Mouse (Mus musculus): ENCODE measurements around the gene Sult6b2. TPM values are rescaled to one million over a fixed set of nuclear protein-coding genes. Genes with fewer than 3 reads are reported as not detected.
A peak's percentile ranks its signal among the peaks of the same experiment; 100 is the strongest.

Gene Sult6b2
- polyA plus RNA-seq, 1 experiment, result 0.09 TPM

DNA sequence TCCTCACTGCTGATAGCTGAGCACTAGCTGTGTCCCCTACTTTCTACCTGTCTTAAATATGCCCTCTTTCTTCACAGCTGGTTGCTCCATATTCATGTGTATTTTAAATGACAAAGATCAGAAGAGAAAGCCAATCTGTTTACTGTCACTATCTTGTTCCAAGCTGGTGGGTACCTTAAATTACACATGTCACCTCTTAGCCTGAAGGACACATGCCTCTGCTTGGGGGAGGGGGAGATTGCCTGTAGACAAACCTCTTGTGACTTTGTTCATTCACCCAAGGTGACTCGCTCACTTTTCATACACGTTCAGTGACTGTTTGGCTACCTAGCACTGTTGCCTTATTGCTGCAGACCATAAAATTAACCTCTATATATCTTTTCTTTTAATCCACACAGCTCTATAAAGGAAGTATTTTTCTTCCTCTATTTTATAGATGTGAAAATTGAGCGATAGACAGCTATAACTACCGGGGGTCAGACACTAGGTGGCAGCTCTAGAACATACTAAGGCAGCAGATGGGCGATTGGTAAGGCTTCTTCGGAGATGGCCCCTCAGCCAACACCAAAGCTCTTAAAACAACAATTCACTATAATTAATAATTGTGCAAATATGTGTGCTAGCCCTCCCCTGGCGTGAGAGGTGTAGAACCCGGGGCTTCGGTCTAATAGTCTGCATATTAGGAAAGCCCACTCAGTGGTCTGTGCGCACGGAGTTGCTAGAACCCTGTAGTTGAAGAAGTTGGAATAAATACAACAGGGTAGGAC, 25.1 kb downstream of the Sult6b2 start:
- H3K4me3 ChIP-seq (ENCODE audit: control insufficient read depth, low read depth, low read length), result no peak overlapping the region
- TF ChIP-seq CTCF (IDR thresholded peaks at IDR 0.05; ENCODE audit: control insufficient read depth, insufficient read depth, insufficient replicate concordance, low read depth, low read length) (no peak), POLR2A (IDR thresholded peaks at IDR 0.05; ENCODE audit: control insufficient read depth, low read depth, low read length) (no peak)
- no peaks in the 10 kb centered on the region for H3K4me1 ChIP-seq (ENCODE audit: control insufficient read depth, insufficient read depth, low read length)
- H3K36me3 ChIP-seq (ENCODE audit: control insufficient read depth, insufficient read depth, low read length), result no peaks in the 10 kb centered on the region
- H3K27ac ChIP-seq (ENCODE audit: control insufficient read depth, insufficient read depth, low read depth, low read length), result no peak overlapping the region
- H3K27me3 ChIP-seq (ENCODE audit: control insufficient read depth, insufficient read depth, low read length), result no peaks in the 10 kb centered on the region

DNA sequence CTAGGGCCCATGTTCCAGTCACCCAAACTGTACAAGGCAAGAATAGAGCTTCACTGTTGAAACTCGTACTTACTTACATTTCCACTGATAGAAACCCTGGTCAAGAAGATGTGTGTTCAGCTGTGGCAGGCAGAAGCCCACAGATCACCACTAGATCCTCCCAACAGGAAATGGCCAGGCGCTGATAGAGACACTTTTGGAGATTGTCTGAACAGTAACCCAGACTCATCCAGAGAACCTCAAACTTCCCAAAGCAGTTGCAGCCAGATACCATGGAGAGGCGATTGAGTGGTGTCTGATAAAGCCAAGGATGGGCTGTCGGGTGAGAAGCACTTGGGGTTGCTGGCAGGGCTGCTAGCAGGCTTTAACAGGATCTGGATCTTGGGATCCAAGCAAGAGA, 27.4 kb downstream of the Sult6b2 start:
- no peak for TF ChIP-seq CTCF (IDR thresholded peaks at IDR 0.05; ENCODE audit: control insufficient read depth, insufficient read depth, insufficient replicate concordance, low read depth, low read length)
- no peak for TF ChIP-seq POLR2A (IDR thresholded peaks at IDR 0.05; ENCODE audit: control insufficient read depth, low read depth, low read length)
- Histone ChIP-seq H3K36me3 (ENCODE audit: control insufficient read depth, insufficient read depth, low read length) (0 out of 2 replicates have a peak, but pooled peaks cover 3% of the 10 kb centered on the region), H3K4me3 (ENCODE audit: control insufficient read depth, low read depth, low read length) (no peak overlapping the region), H3K27me3 (ENCODE audit: control insufficient read depth, insufficient read depth, low read length) (no peaks in the 10 kb centered on the region), H3K27ac (ENCODE audit: control insufficient read depth, insufficient read depth, low read depth, low read length) (no peak overlapping the region), H3K4me1 (ENCODE audit: control insufficient read depth, insufficient read depth, low read length) (no peaks in the 10 kb centered on the region)

DNA sequence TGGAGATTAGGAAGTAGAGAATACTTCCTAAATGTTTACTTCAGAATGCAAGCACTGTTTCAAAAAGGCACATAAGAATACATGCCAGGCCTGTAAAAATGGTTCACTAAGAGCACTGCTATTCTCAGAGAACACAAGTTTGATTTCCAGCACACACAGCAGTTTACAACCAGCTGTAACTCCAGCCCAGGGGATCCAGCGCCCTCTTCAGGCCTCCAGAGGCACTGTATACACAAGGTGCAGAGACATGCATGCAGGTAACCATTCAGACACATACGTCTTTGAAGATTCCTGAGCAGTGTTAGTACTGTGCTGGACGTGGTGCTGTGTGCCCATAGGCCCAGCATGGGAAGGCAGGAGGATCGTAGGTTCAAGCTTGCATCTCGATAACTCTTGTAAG, 30.7 kb downstream of the Sult6b2 start:
- Histone ChIP-seq H3K36me3 (ENCODE audit: control insufficient read depth, insufficient read depth, low read length) (0 out of 2 replicates have a peak, but pooled peaks cover 4% of the 10 kb centered on the region), H3K27me3 (ENCODE audit: control insufficient read depth, insufficient read depth, low read length) (no peaks in the 10 kb centered on the region), H3K4me3 (ENCODE audit: control insufficient read depth, low read depth, low read length) (no peak overlapping the region), H3K4me1 (ENCODE audit: control insufficient read depth, insufficient read depth, low read length) (no peaks in the 10 kb centered on the region), H3K27ac (ENCODE audit: control insufficient read depth, insufficient read depth, low read depth, low read length) (no peak overlapping the region)
- TF ChIP-seq POLR2A (IDR thresholded peaks at IDR 0.05; ENCODE audit: control insufficient read depth, low read depth, low read length) (no peak), CTCF (IDR thresholded peaks at IDR 0.05; ENCODE audit: control insufficient read depth, insufficient read depth, insufficient replicate concordance, low read depth, low read length) (peak; percentile 26; the same call in 1 of the 2 replicates)

DNA sequence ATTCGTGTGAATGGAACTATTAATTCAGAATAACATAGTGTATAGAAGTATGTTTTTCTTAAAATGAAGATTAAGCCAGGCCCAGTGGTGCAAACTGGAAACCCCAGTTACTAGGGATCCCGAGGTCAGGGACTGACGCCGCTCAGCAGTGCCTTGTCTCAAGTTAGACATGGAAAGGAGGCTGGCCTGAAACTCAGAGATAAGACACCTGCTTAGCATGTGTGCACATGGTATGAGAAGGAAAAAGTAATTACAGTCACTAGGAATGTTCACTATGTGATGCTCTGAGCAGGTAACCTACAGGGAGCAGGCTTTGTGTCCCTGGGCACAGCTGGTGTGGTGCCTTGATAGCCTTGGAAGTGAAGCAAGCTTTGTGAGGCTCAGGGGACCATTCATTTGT, 32.7 kb downstream of the Sult6b2 start:
- Histone ChIP-seq H3K36me3 (ENCODE audit: control insufficient read depth, insufficient read depth, low read length) (peaks cover 4% of the 10 kb centered on the region; the same call in 1 of the 2 replicates), H3K4me1 (ENCODE audit: control insufficient read depth, insufficient read depth, low read length) (no peaks in the 10 kb centered on the region), H3K27me3 (ENCODE audit: control insufficient read depth, insufficient read depth, low read length) (no peaks in the 10 kb centered on the region), H3K4me3 (ENCODE audit: control insufficient read depth, low read depth, low read length) (no peak overlapping the region), H3K27ac (ENCODE audit: control insufficient read depth, insufficient read depth, low read depth, low read length) (no peak overlapping the region)
- TF ChIP-seq POLR2A (IDR thresholded peaks at IDR 0.05; ENCODE audit: control insufficient read depth, low read depth, low read length), result no peak
- no peak for TF ChIP-seq CTCF (IDR thresholded peaks at IDR 0.05; ENCODE audit: control insufficient read depth, insufficient read depth, insufficient replicate concordance, low read depth, low read length)

DNA sequence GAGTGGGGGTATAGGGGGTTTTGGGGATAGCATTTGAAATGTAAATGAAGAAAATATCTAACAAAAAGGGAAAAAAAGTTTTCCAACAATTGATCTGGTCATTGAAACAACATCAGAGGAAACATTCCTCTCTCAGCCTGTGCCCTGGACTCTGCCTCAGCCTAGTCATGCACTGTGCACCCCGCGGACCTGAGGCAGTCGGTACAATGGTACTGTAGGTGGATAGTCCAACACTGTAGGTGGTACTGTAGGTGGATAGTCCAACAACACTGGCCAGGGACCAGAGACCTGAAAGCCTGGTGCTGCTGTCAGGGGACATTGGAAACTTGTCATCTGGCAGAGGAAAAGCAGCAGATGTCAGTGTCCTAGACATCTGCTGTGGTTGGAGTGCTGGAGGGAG, 34.4 kb downstream of the Sult6b2 start:
- H3K36me3 ChIP-seq (ENCODE audit: control insufficient read depth, insufficient read depth, low read length), result peaks cover 4% of the 10 kb centered on the region; the same call in 1 of the 2 replicates

DNA sequence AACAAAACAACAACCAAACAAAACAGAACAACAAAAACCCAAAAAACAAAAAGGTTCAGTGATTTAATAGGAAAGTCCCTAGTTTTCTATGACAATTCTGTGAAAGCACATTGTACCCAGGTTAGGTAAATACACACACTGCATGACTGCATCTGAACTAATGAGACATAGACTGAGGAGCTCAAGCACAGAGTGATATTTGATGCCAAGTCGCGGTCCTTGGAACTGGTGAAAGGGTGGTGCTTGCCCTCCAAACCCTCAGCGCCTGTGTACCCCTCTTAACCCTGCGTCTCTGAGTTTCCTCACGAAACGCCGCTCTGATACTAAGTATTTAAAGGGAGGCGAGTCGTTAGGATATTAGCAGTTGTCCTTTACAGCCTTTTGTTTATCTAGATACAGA, 37.0 kb downstream of the Sult6b2 start:
- no peak overlapping the region for H3K27ac ChIP-seq (ENCODE audit: control insufficient read depth, insufficient read depth, low read depth, low read length)
- H3K27me3 ChIP-seq (ENCODE audit: control insufficient read depth, insufficient read depth, low read length), result no peaks in the 10 kb centered on the region
- no peak for TF ChIP-seq CTCF (IDR thresholded peaks at IDR 0.05; ENCODE audit: control insufficient read depth, insufficient read depth, insufficient replicate concordance, low read depth, low read length)
- no peak for TF ChIP-seq POLR2A (IDR thresholded peaks at IDR 0.05; ENCODE audit: control insufficient read depth, low read depth, low read length)
- no peaks in the 10 kb centered on the region for H3K4me1 ChIP-seq (ENCODE audit: control insufficient read depth, insufficient read depth, low read length)
- H3K4me3 ChIP-seq (ENCODE audit: control insufficient read depth, low read depth, low read length), result no peak overlapping the region
- peaks cover 5% of the 10 kb centered on the region for H3K36me3 ChIP-seq (ENCODE audit: control insufficient read depth, insufficient read depth, low read length)

More for the DNA sequence above, 34.4 kb downstream of the Sult6b2 start:
- no peaks in the 10 kb centered on the region for H3K27me3 ChIP-seq (ENCODE audit: control insufficient read depth, insufficient read depth, low read length)
- no peak overlapping the region for H3K27ac ChIP-seq (ENCODE audit: control insufficient read depth, insufficient read depth, low read depth, low read length)
- H3K4me3 ChIP-seq (ENCODE audit: control insufficient read depth, low read depth, low read length), result no peak overlapping the region
- H3K4me1 ChIP-seq (ENCODE audit: control insufficient read depth, insufficient read depth, low read length), result no peaks in the 10 kb centered on the region
- no peak for TF ChIP-seq POLR2A (IDR thresholded peaks at IDR 0.05; ENCODE audit: control insufficient read depth, low read depth, low read length)
- no peak for TF ChIP-seq CTCF (IDR thresholded peaks at IDR 0.05; ENCODE audit: control insufficient read depth, insufficient read depth, insufficient replicate concordance, low read depth, low read length)

- TF ChIP-seq POLR2A (IDR thresholded peaks at IDR 0.05; ENCODE audit: control insufficient read depth, low read depth, low read length) (no peak), CTCF (IDR thresholded peaks at IDR 0.05; ENCODE audit: control insufficient read depth, insufficient read depth, insufficient replicate concordance, low read depth, low read length) (no peak)
- H3K27ac ChIP-seq (ENCODE audit: control insufficient read depth, insufficient read depth, low read depth, low read length), result no peak overlapping the region
- no peak overlapping the region for H3K4me3 ChIP-seq (ENCODE audit: control insufficient read depth, low read depth, low read length)
- no peaks in the 10 kb centered on the region for H3K27me3 ChIP-seq (ENCODE audit: control insufficient read depth, insufficient read depth, low read length)
- no peaks in the 10 kb centered on the region for H3K4me1 ChIP-seq (ENCODE audit: control insufficient read depth, insufficient read depth, low read length)
- H3K36me3 ChIP-seq (ENCODE audit: control insufficient read depth, insufficient read depth, low read length), result peaks cover 1% of the 10 kb centered on the region
Observed at GRCm38 (mm10) chr6:142764933-142765332, 39.4 kb downstream of the Sult6b2 start.
